Mouse (Mus musculus) neutrophil, adult 83 days (primary cell): ENCODE measurements around the gene Hist1h2bk. TPM values are rescaled to one million over a fixed set of nuclear protein-coding genes. Genes with fewer than 3 reads are reported as not detected.

Experiments
- total RNA-seq, 2 experiments: library from RNA; stranded (reverse); gene quantifications; one replicate each; pipeline ENCODE4 v1.2.4; 2023

The Hist1h2bk gene
- total RNA-seq = 1,000 to 10,000 TPM; 1,519 to 1,594 TPM

GRCm38 (mm10) chr13:22035267-22036148 is at the start of gene Hist1h2bk, which contains the start of gene Hist1h2ah:
Hist1h2bk (plus strand) TSS chr13:22035870.
Hist1h2ah (minus strand) TSS chr13:22035568.

GRCm38 (mm10) chr13:22009642-22010041 is 26.0 kb upstream of the Hist1h2bk start, which contains the start of gene Prss16:
Prss16 (minus strand) TSS chr13:22009742.

GRCm38 (mm10) chr13:22041142-22041536 is 5.5 kb downstream of the Hist1h2bk start, which contains the start of gene Hist1h4i:
Hist1h4i (minus strand) TSS chr13:22041362.

GRCm38 (mm10) chr13:22042568-22043502 is 7.2 kb downstream of the Hist1h2bk start, which contains the start of the genes Hist1h2ag and Hist1h2bj:
Hist1h2ag (minus strand) TSS chr13:22042944.
Hist1h2bj (plus strand) TSS chr13:22043214.

GRCm38 (mm10) chr13:22084140-22084539 is 48.5 kb downstream of the Hist1h2bk start, which contains the start of gene Vmn1r188:
Vmn1r188 (plus strand) TSS chr13:22084440.

Other genes with a start within 250 kb of the Hist1h2bk start
- gene Hist1h2an, start 248.7 kb upstream of the Hist1h2bk start, total RNA-seq = 100 to 1,000 TPM; 208 to 211 TPM
- gene Hist1h2bp, start 248.4 kb upstream of the Hist1h2bk start, total RNA-seq = 100 to 1,000 TPM; 541 to 563 TPM
- gene Hist1h2bq, start 225.7 kb upstream of the Hist1h2bk start, total RNA-seq = 1,000 to 10,000 TPM; 1,187 to 1,287 TPM
- 1,000 to 10,000 TPM; 2,421 to 2,630 TPM for gene Hist1h2ao, start 225.4 kb upstream of the Hist1h2bk start, total RNA-seq
- 1,000 to 10,000 TPM; 1,420 to 1,801 TPM for gene Hist1h4m, start 224.1 kb upstream of the Hist1h2bk start, total RNA-seq
- 1,000 to 10,000 TPM in 1 of 2 experiments, 100 to 1,000 TPM in 1; 619 to 1,159 TPM for gene Hist1h4n, start 203.7 kb upstream of the Hist1h2bk start, total RNA-seq
- gene Hist1h2ap, start 202.4 kb upstream of the Hist1h2bk start, total RNA-seq = 100 to 1,000 TPM; 551 to 589 TPM
- gene Hist1h2br, start 202.1 kb upstream of the Hist1h2bk start, total RNA-seq = 1,000 to 10,000 TPM; 1,190 to 1,308 TPM
- under 1 TPM; 0.35 to 0.60 TPM for gene Zfp184, start 90.8 kb upstream of the Hist1h2bk start, total RNA-seq
- gene Pom121l2, start 54.7 kb upstream of the Hist1h2bk start, total RNA-seq = not detected
- gene Prss16, start 26.1 kb upstream of the Hist1h2bk start, total RNA-seq = 1 to 10 TPM; 2.5 to 2.8 TPM
- 100 to 1,000 TPM; 501 to 521 TPM for gene Hist1h2ah, start 302 bp upstream of the Hist1h2bk start, total RNA-seq
- gene Hist1h4i, start 5.5 kb downstream of the Hist1h2bk start, total RNA-seq = 100 to 1,000 TPM; 549 to 592 TPM
- gene Hist1h2ag, start 7.1 kb downstream of the Hist1h2bk start, total RNA-seq = 1,000 to 10,000 TPM; 1,023 to 1,050 TPM
- 1,000 to 10,000 TPM; 1,049 to 1,157 TPM for gene Hist1h2bj, start 7.3 kb downstream of the Hist1h2bk start, total RNA-seq
- not detected for gene Vmn1r188, start 48.6 kb downstream of the Hist1h2bk start, total RNA-seq
- not detected for gene Vmn1r189, start 70.0 kb downstream of the Hist1h2bk start, total RNA-seq
- not detected for gene Vmn1r191, start 148.1 kb downstream of the Hist1h2bk start, total RNA-seq
- gene Vmn1r192, start 155.3 kb downstream of the Hist1h2bk start, total RNA-seq = not detected
- gene Vmn1r193, start 187.3 kb downstream of the Hist1h2bk start, total RNA-seq = not detected
- gene Vmn1r194, start 208.3 kb downstream of the Hist1h2bk start, total RNA-seq = not detected
- not detected for gene Vmn1r195, start 234.7 kb downstream of the Hist1h2bk start, total RNA-seq